Mouse (Mus musculus) hindbrain, embryonic 16.5 days (tissue): ENCODE measurements at regions not wholly inside any gene's neighbourhood (a gene's known extent, or its start where the extent isn't known, plus 50 kb on each side); places are given as distances from the start of the nearest gene placed in this dataset.
A peak's percentile ranks its signal among the peaks of the same experiment; 100 is the strongest.

ENCODE experiments used
- ATAC-seq: fragments of 200-750 bp; cut with Nextera tagmentation; 2 replicates; pipeline ENCODE4 v1.8.0; 2017; ENCODE audit warnings: moderate TSS enrichment, moderate library complexity
- H3K27ac ChIP-seq: fragments of 300-500 bp; sonication (generic); 2 replicates; pipeline ENCODE4 v1.5.1; 2014; ENCODE audit warnings: low read depth, mild to moderate bottlenecking, control low read depth, low read length, moderate library complexity
- H3K27me3 ChIP-seq: fragments of 300-500 bp; sonication (generic); replicated peaks from 2 replicates; pipeline ENCODE4 v1.6.1; 2014; ENCODE audit warnings: low read length; ENCODE audit not compliant: control insufficient read depth, insufficient read depth
- H3K36me3 ChIP-seq: fragments of 300-500 bp; sonication (generic); 2 replicates; pipeline ENCODE4 v1.6.1; 2014; ENCODE audit warnings: mild to moderate bottlenecking, low read length, moderate library complexity, mixed read lengths; ENCODE audit not compliant: control insufficient read depth, insufficient read depth
- H3K4me1 ChIP-seq: fragments of 300-500 bp; sonication (generic); 2 replicates; pipeline ENCODE4 v1.6.1; 2014; ENCODE audit warnings: low read depth, low read length; ENCODE audit not compliant: control insufficient read depth, insufficient read depth
- H3K4me2 ChIP-seq: fragments of 300-500 bp; sonication (generic); 2 replicates; pipeline ENCODE4 v1.6.1; 2014; ENCODE audit warnings: mild to moderate bottlenecking, low read length, control low read depth, moderate library complexity
- H3K4me3 ChIP-seq: fragments of 300-500 bp; sonication (generic); 2 replicates; pipeline ENCODE4 v1.5.1; 2014; ENCODE audit warnings: mild to moderate bottlenecking, low read length, control low read depth, moderate library complexity
- H3K9ac ChIP-seq: fragments of 300-500 bp; sonication (generic); 2 replicates; pipeline ENCODE4 v1.6.1; 2014; ENCODE audit warnings: low read depth, mild to moderate bottlenecking, control low read depth, low read length, moderate library complexity
- H3K9me3 ChIP-seq: fragments of 300-500 bp; sonication (generic); 2 replicates; pipeline ENCODE4 v1.6.1; 2014; ENCODE audit warnings: mild to moderate bottlenecking, low read length, moderate library complexity; ENCODE audit not compliant: control insufficient read depth
- WGBS: fragments of 180-500 bp; shearing (Covaris S2); extraction: QIAGEN DNeasy Blood & Tissue Kit; methylation state at CpG from one replicate; pipeline ENCODE4 v1.1.7; 2014; 5-methylcytosine and 5-hydroxymethylcytosine counted together

GRCm38 (mm10) chr11:31771491-31772439, 100.1 kb upstream of the Bod1 start:
- peaks cover 3% of the 10 kb centered on the region; the same call in 1 of the 2 replicates for H3K9me3 ChIP-seq
- no peak overlapping the region for H3K4me2 ChIP-seq
- H3K36me3 ChIP-seq: no peaks in the 10 kb centered on the region
- ATAC-seq: peak; percentile 48; the same call in 1 of the 2 replicates
- H3K27ac ChIP-seq: peak overlapping the region; percentile 48
- no peaks in the 10 kb centered on the region for H3K27me3 ChIP-seq
- no peak overlapping the region for H3K9ac ChIP-seq
- WGBS: 80% methylated on average over 6 of the region's 6 CpGs
- peaks cover 25% of the 10 kb centered on the region for H3K4me1 ChIP-seq
- no peak overlapping the region for H3K4me3 ChIP-seq

- peaks cover 3% of the 10 kb centered on the region; the same call in 1 of the 2 replicates for H3K9me3 ChIP-seq
- H3K27me3 ChIP-seq: no peaks in the 10 kb centered on the region
- no peak overlapping the region for H3K4me2 ChIP-seq
- no peak overlapping the region for H3K27ac ChIP-seq
- H3K4me3 ChIP-seq: no peak overlapping the region
- WGBS: 89% methylated on average over 8 of the region's 8 CpGs
- no peaks in the 10 kb centered on the region for H3K36me3 ChIP-seq
- ATAC-seq: no peak
- no peak overlapping the region for H3K9ac ChIP-seq
- no peaks in the 10 kb centered on the region for H3K4me1 ChIP-seq
Measured at GRCm38 (mm10) chr11:31777531-31777930, 94.5 kb upstream of the Cpeb4 start.

- Histone ChIP-seq H3K4me2 (no peak overlapping the region), H3K9ac (no peak overlapping the region), H3K4me3 (no peak overlapping the region), H3K27me3 (no peaks in the 10 kb centered on the region), H3K4me1 (no peaks in the 10 kb centered on the region), H3K36me3 (no peaks in the 10 kb centered on the region), H3K9me3 (no peaks in the 10 kb centered on the region; the same call in 1 of the 2 replicates), H3K27ac (no peak overlapping the region)
- no peak for ATAC-seq
- 71% methylated on average over 4 of the region's 4 CpGs for WGBS
Measured at GRCm38 (mm10) chr11:31778766-31779165, 93.2 kb upstream of the Cpeb4 start.

DNA sequence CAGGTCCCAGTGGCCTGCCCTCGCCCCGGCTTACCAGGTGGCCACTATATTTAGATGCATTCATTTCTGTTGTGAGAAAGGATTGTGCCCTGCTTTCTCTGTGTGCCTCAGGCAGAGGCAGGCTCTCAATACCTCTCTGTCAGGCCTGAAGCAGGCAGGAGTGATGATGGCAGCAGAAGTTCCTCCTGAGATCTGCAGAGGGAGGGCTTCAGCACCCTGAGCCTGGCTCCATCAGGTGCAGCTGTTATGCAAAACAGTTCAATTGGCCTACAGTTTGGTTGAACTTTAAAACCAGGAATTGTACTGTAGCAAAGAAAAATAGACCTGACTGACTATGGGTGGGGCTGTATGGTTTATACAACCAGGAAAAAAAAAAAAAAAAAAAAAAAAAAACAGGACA, 92.7 kb upstream of the Cpeb4 start:
- no peak for ATAC-seq
- Histone ChIP-seq H3K4me3 (no peak overlapping the region), H3K9ac (no peak overlapping the region), H3K9me3 (no peaks in the 10 kb centered on the region; the same call in 1 of the 2 replicates), H3K4me1 (no peaks in the 10 kb centered on the region), H3K36me3 (no peaks in the 10 kb centered on the region), H3K27me3 (no peaks in the 10 kb centered on the region), H3K27ac (no peak overlapping the region), H3K4me2 (no peak overlapping the region)
- 82% methylated on average over 2 of the region's 2 CpGs for WGBS

DNA sequence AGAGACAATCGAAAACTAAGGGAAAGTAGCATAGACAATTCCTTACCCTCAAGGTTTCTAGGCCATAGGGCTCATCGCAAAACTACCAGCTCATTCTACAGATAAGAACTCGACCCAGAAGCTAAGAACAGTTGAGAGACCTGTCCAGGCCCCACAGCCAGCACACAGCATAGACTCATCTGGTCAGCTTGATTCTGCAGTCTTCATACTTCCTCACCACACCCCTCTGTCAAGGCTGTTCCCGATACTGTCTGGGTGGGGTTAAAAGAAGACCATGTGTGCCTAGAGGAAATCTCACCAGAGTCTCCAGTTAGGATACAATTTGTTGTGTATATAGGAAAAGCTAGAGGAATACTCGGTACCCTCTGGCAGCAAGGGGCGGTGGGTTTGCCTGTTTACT, 91.0 kb upstream of the Cpeb4 start:
- 87% methylated on average over 6 of the region's 6 CpGs for WGBS
- H3K27me3 ChIP-seq: no peaks in the 10 kb centered on the region
- ATAC-seq: no peak
- H3K9ac ChIP-seq: no peak overlapping the region
- no peak overlapping the region for H3K4me3 ChIP-seq
- no peak overlapping the region for H3K4me2 ChIP-seq
- H3K4me1 ChIP-seq: no peaks in the 10 kb centered on the region
- H3K27ac ChIP-seq: no peak overlapping the region
- no peaks in the 10 kb centered on the region; the same call in 1 of the 2 replicates for H3K9me3 ChIP-seq
- H3K36me3 ChIP-seq: no peaks in the 10 kb centered on the region

GRCm38 (mm10) chr11:31781605-31782004, 90.4 kb upstream of the Cpeb4 start:
- Histone ChIP-seq H3K9me3 (no peaks in the 10 kb centered on the region; the same call in 1 of the 2 replicates), H3K9ac (no peak overlapping the region), H3K27me3 (no peaks in the 10 kb centered on the region), H3K4me3 (no peak overlapping the region), H3K27ac (no peak overlapping the region), H3K4me1 (no peaks in the 10 kb centered on the region), H3K36me3 (no peaks in the 10 kb centered on the region), H3K4me2 (no peak overlapping the region)
- 94% methylated on average over 6 of the region's 6 CpGs for WGBS
- ATAC-seq: no peak

- H3K9me3 ChIP-seq: no peaks in the 10 kb centered on the region; the same call in 1 of the 2 replicates
- H3K4me3 ChIP-seq: no peak overlapping the region
- no peak overlapping the region for H3K27ac ChIP-seq
- H3K9ac ChIP-seq: no peak overlapping the region
- H3K4me2 ChIP-seq: no peak overlapping the region
- ATAC-seq: no peak
- H3K4me1 ChIP-seq: no peaks in the 10 kb centered on the region
- WGBS: 87% methylated on average over 4 of the region's 4 CpGs
- no peaks in the 10 kb centered on the region for H3K36me3 ChIP-seq
- no peaks in the 10 kb centered on the region for H3K27me3 ChIP-seq
Measured at GRCm38 (mm10) chr11:31783506-31784063, 88.4 kb upstream of the Cpeb4 start.

GRCm38 (mm10) chr11:31784332-31784901, 87.6 kb upstream of the Cpeb4 start:
- H3K4me2 ChIP-seq: no peak overlapping the region
- WGBS: 89% methylated on average over 6 of the region's 6 CpGs
- H3K36me3 ChIP-seq: no peaks in the 10 kb centered on the region
- no peaks in the 10 kb centered on the region for H3K4me1 ChIP-seq
- no peak overlapping the region for H3K4me3 ChIP-seq
- H3K9ac ChIP-seq: no peak overlapping the region
- ATAC-seq: no peak
- H3K27ac ChIP-seq: no peak overlapping the region
- no peaks in the 10 kb centered on the region for H3K27me3 ChIP-seq
- no peaks in the 10 kb centered on the region; the same call in 1 of the 2 replicates for H3K9me3 ChIP-seq

GRCm38 (mm10) chr11:31785160-31785559, 86.9 kb upstream of the Cpeb4 start:
- no peak for ATAC-seq
- Histone ChIP-seq H3K9me3 (no peaks in the 10 kb centered on the region; the same call in 1 of the 2 replicates), H3K36me3 (no peaks in the 10 kb centered on the region), H3K9ac (no peak overlapping the region), H3K4me3 (no peak overlapping the region), H3K27ac (no peak overlapping the region), H3K4me2 (no peak overlapping the region), H3K4me1 (no peaks in the 10 kb centered on the region), H3K27me3 (no peaks in the 10 kb centered on the region)
- WGBS: 72% methylated on average over 7 of the region's 7 CpGs
